Comparison of ENCODE assay signal across 19 mouse cellular contexts in genomic region chr11:78985505-78985904, GRCm38 (mm10). TPM values are rescaled to one million over a fixed set of nuclear protein-coding genes. Genes with fewer than 3 reads are reported as not detected.
DNase-seq lines count a peak whose midpoint lies in the region; ATAC-seq and TF ChIP-seq lines count a peak whose summit lies in the region.
"Had no signal": no experiment of that assay in that cellular context is flagged by ENCODE, and none has a peak within 500 bp of the region (broad histone marks: within the 10 kb centered on the region; RNA-seq: fewer than 3 reads in every experiment).

No protein-coding gene starts in this region.

- no peak for TF ChIP-seq EP300 in liver, postnatal 0 days (IDR thresholded peaks at IDR 0.05; ENCODE audit: low read depth)

- DNase-seq in 3T3-L1 (ENCODE audit: low read depth, low spot score) = peak; percentile 29
- peak; percentile 27 to 30 for DNase-seq in B cell, adult 2 months
- no peak for DNase-seq in liver, postnatal 0 days
- DNase-seq in layer of hippocampus, adult 11-12 months (ENCODE audit: low spot score) = no peak
- no peak for DNase-seq in T-cell, adult 2 months (ENCODE audit: low spot score)
- DNase-seq: cerebellum, adult 2 months; cerebellum, postnatal 36 days; right cerebral cortex, postnatal 14 days had no signal

- H3K4me2 ChIP-seq in kidney, embryonic 15.5 days = no peak overlapping the region
- no peak overlapping the region for H3K4me2 ChIP-seq in kidney, embryonic 14.5 days (replicated peaks; ENCODE audit: low read depth, low read length)
- H3K4me2 ChIP-seq in liver, postnatal 0 days (ENCODE audit: low read depth, low read length) = peak overlapping the region; percentile 73
- H3K4me2 ChIP-seq: heart, embryonic 11.5 days; hindbrain, embryonic 14.5 days; midbrain, embryonic 13.5 days had no signal

- no peaks in the 10 kb centered on the region for H3K9me3 ChIP-seq in kidney, embryonic 15.5 days (replicated peaks)
- H3K9me3 ChIP-seq in kidney, embryonic 14.5 days (ENCODE audit: control insufficient read depth, low read length) = peaks cover 3% of the 10 kb centered on the region; the same call in 1 of the 2 replicates
- no peaks in the 10 kb centered on the region for H3K9me3 ChIP-seq in liver, postnatal 0 days (ENCODE audit: low read length)
- H3K9me3 ChIP-seq: embryonic facial prominence, embryonic 15.5 days; G1E; limb, embryonic 15.5 days; lung, embryonic 15.5 days; midbrain, embryonic 13.5 days had no signal

- H3K27ac ChIP-seq in kidney, embryonic 15.5 days = 0 out of 2 replicates have a peak overlapping the region, but pooled peaks have one; percentile 54
- H3K27ac ChIP-seq in kidney, embryonic 14.5 days (ENCODE audit: low read depth, low read length) = no peak overlapping the region
- H3K27ac ChIP-seq in liver, postnatal 0 days (ENCODE audit: low read depth) = peak overlapping the region; percentile 94
- H3K27ac ChIP-seq: embryonic facial prominence, embryonic 15.5 days; forebrain, embryonic 10.5 days; hindbrain, embryonic 14.5 days; layer of hippocampus, adult 2 months; limb, embryonic 15.5 days; midbrain, embryonic 13.5 days had no signal

- H3K4me1 ChIP-seq in kidney, embryonic 15.5 days = peaks cover 15% of the 10 kb centered on the region; the same call in 1 of the 2 replicates
- H3K4me1 ChIP-seq in kidney, embryonic 14.5 days (ENCODE audit: control insufficient read depth, insufficient read depth, low read length) = no peaks in the 10 kb centered on the region
- H3K4me1 ChIP-seq in liver, postnatal 0 days (ENCODE audit: insufficient read depth) = peaks cover 32% of the 10 kb centered on the region
- H3K4me1 ChIP-seq: forebrain, embryonic 10.5 days; midbrain, embryonic 13.5 days had no signal

- no peak overlapping the region for H3K9ac ChIP-seq in kidney, embryonic 15.5 days
- H3K9ac ChIP-seq in kidney, embryonic 14.5 days (ENCODE audit: low read depth, low read length) = no peak overlapping the region
- 0 out of 2 replicates have a peak overlapping the region, but pooled peaks have one; percentile 73 for H3K9ac ChIP-seq in liver, postnatal 0 days (replicated peaks)
- H3K9ac ChIP-seq: embryonic facial prominence, embryonic 15.5 days; hindbrain, embryonic 14.5 days; limb, embryonic 15.5 days; midbrain, embryonic 13.5 days had no signal

- no peaks in the 10 kb centered on the region for H3K36me3 ChIP-seq in kidney, embryonic 15.5 days
- H3K36me3 ChIP-seq in kidney, embryonic 14.5 days (ENCODE audit: control insufficient read depth, insufficient read depth, low read length) = no peaks in the 10 kb centered on the region
- H3K36me3 ChIP-seq in liver, postnatal 0 days (replicated peaks; ENCODE audit: insufficient read depth, low read length) = no peaks in the 10 kb centered on the region
- H3K36me3 ChIP-seq: embryonic facial prominence, embryonic 15.5 days; forebrain, embryonic 10.5 days; limb, embryonic 15.5 days; lung, embryonic 15.5 days; midbrain, embryonic 13.5 days had no signal

- no peak for ATAC-seq in kidney, embryonic 15.5 days (replicated peaks; ENCODE audit: low FRiP score)
- ATAC-seq in kidney, embryonic 14.5 days (ENCODE audit: low FRiP score, low TSS enrichment) = no peak
- no peak for ATAC-seq in liver, postnatal 0 days
- ATAC-seq: midbrain, embryonic 13.5 days had no signal

- no peaks in the 10 kb centered on the region for H3K27me3 ChIP-seq in kidney, embryonic 15.5 days
- H3K27me3 ChIP-seq in kidney, embryonic 14.5 days (ENCODE audit: control insufficient read depth, insufficient read depth, low read length) = no peaks in the 10 kb centered on the region
- no peaks in the 10 kb centered on the region for H3K27me3 ChIP-seq in liver, postnatal 0 days (ENCODE audit: insufficient read depth, low read length)
- H3K27me3 ChIP-seq: embryonic facial prominence, embryonic 15.5 days; limb, embryonic 15.5 days; lung, embryonic 15.5 days; midbrain, embryonic 13.5 days had no signal

- TF ChIP-seq CTCF in liver, postnatal 0 days (IDR thresholded peaks at IDR 0.05; ENCODE audit: low read depth) = no peak

- H3K4me3 ChIP-seq in kidney, embryonic 15.5 days (replicated peaks) = no peak overlapping the region
- no peak overlapping the region for H3K4me3 ChIP-seq in kidney, embryonic 14.5 days (ENCODE audit: low read length)
- H3K4me3 ChIP-seq in liver, postnatal 0 days (ENCODE audit: low read depth, low read length) = peak overlapping the region; percentile 69; the same call in 1 of the 2 replicates
- H3K4me3 ChIP-seq: forebrain, embryonic 10.5 days; layer of hippocampus, adult 2 months; midbrain, embryonic 13.5 days had no signal

RNA-seq across cellular contexts. Expression of gene Lgals9, which starts 0.8 kb away (rescaled TPM):
- 40.5 and 49.9 TPM in 2 replicates for polyA plus RNA-seq in kidney, embryonic 15.5 days (2015; fragmentation: Nextera tagmentation; extraction: Ambion mirVana)
- 24.6 and 26.4 TPM in 2 replicates for polyA plus RNA-seq in kidney, embryonic 14.5 days (2014; fragmentation: Nextera tagmentation; extraction: Ambion mirVana)
- 361 and 373 TPM in 2 replicates for polyA plus RNA-seq in liver, postnatal 0 days (2015; fragmentation: Nextera tagmentation; extraction: Ambion mirVana)

Comparison
In these comparisons a context has a peak if more than half of its experiments do, and no peak if none do; other contexts are left out.
1. DNase-seq: peak in 3T3-L1 (single experiment) and B cell, adult 2 months (2 of 2); none in liver, postnatal 0 days (single experiment), layer of hippocampus, adult 11-12 months (single experiment) and T-cell, adult 2 months (single experiment).